Mouse (Mus musculus): ENCODE measurements around the gene Scoc. TPM values are rescaled to one million over a fixed set of nuclear protein-coding genes. Genes with fewer than 3 reads are reported as not detected.

Gene Scoc
- total RNA-seq, 1 experiment from 2014 or later = 22.6 TPM

DNA sequence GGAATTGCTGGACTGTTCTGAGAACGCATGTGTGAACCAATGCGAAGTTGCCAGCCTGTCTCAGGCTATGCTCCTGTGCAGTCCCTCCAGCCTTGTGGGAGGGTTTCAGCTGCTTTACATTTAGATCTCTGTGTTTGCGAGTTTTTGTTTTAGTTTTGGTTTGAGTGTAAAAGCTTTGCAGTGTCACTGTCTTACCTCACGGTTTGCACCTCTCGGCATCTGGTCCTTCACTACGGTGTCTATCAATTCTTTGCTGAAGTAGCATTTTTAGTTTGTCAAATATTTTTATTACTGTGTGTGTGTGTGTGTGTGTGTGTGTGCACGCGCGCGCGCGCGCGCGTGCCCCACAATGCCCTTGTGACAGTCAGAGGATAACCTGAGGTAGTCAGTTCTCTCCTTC lies 41.3 kb downstream of the Scoc start:
- no peak for ATAC-seq (replicated peaks; ENCODE audit: insufficient number of reproducible peaks, low FRiP score, low TSS enrichment, poor library complexity, severe bottlenecking)

DNA sequence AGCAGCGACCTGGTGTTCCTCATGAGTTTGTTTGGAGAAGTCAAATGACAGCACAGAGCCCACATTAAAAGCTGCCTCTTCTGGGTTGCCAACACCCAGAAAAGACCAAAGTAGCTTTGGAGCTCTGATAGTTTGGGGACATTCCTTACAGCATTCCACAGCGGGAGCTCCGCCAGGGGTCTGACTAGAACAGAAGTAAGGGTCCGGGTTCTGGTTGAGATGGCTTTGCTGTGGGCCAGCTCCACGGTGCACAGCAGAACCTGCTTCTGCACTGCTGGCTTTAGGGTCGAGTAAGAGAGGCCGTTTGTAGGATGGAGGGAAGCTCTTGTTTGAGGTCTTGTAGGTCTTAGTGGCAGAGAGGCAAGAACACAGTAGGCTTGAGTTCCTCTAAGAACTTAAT lies 49.7 kb downstream of the Scoc start:
- no peak for ATAC-seq (replicated peaks; ENCODE audit: insufficient number of reproducible peaks, low FRiP score, low TSS enrichment, poor library complexity, severe bottlenecking)

DNA sequence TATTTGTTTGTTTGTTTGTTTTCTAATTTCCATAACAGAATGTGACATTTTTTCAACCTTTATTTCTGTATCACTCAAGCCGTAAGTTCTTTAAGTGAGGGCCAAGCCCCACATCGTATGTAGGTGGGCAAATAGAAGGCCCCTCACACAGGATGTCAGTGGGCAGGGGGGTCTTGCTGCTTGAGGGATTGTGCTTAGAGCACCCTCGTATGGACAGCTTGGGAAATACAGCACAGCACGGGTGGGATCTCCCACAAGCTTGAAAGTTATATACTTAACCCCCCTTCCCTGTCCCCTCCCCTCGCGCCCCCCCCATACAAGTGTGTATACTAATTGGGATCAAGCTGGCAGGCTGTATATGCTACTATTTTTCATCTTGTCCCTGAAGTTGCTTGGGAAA lies 51.4 kb downstream of the Scoc start:
- ATAC-seq (replicated peaks; ENCODE audit: insufficient number of reproducible peaks, low FRiP score, low TSS enrichment, poor library complexity, severe bottlenecking) = no peak

DNA sequence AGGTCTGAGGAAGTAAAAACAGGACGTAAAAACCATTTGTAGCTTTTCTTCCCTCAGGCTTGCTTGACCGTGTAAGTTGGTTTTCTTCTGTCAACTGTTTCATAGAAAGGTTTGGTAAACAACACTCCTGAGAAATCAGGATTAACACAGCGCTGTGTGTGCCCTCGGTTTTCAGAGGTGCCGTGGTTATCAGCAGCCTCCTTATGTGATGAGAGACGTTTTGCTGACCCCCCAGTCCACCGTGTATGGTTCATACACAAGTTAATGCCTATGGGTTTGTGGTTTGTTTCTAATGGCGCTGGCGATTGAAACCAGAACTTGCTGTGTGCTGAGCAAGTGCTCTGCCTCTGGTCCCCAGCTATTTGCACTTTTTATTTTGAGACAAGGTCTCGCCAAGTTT lies 52.6 kb downstream of the Scoc start:
- no peak for ATAC-seq (replicated peaks; ENCODE audit: insufficient number of reproducible peaks, low FRiP score, low TSS enrichment, poor library complexity, severe bottlenecking)

DNA sequence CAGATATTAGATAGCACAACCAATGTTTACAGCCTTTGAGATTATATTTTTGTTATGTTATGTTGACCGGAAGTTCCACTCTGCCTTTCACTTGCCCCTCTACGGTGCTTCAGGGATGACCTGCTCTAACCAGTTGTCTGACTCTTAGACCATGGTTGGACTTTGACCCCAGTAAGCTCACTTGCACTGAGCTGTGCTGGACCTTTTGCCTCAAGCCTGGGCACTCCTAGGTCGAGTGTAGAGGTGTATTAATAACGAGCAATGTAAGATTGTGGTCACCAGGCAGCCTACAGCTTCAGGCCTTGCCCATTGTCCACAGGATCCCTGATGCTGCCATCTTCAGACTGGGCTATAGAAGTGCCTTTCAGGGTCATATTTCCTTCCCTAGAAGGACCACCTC lies 60.5 kb downstream of the Scoc start:
- ATAC-seq (replicated peaks; ENCODE audit: insufficient number of reproducible peaks, low FRiP score, low TSS enrichment, poor library complexity, severe bottlenecking) = no peak

DNA sequence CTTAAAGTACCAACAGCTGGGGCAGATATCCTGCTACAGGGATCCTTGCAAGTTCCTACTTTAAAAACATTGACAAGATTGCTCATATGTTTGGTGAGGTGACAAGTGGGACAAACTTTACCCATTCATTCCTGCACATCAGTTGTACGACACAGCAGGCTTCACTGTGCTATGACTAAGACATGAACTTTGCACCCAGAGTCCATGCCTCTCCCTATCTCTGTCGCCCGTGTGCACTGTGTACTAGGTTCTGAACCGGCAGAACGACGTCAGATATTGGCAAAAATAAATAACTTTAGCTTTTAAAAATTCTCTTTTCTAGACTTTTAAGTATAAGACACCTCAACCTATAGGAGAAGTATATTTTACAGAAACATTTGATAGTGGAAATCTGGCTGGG lies 61.5 kb downstream of the Scoc start:
- ATAC-seq (replicated peaks; ENCODE audit: insufficient number of reproducible peaks, low FRiP score, low TSS enrichment, poor library complexity, severe bottlenecking) = no peak

DNA sequence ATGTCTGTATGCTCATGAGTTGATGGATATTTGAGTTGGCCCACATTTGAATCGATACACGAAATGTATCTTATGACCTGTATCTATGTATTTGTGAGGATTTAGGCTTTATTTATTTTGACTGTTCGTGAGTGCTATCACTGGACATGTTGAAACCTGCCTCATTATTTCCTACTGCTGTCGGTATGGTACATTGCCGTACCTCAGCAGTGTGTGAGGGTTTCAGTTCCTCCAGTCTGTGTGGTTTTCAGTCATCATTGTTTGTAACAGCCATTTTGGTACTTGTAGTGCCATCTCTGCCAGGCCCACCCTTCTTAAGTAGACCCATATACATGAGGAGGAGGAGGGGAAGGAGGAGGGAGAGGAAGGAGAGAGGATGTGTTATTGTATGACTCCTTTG lies 63.9 kb downstream of the Scoc start:
- ATAC-seq (replicated peaks; ENCODE audit: insufficient number of reproducible peaks, low FRiP score, low TSS enrichment, poor library complexity, severe bottlenecking) = no peak

DNA sequence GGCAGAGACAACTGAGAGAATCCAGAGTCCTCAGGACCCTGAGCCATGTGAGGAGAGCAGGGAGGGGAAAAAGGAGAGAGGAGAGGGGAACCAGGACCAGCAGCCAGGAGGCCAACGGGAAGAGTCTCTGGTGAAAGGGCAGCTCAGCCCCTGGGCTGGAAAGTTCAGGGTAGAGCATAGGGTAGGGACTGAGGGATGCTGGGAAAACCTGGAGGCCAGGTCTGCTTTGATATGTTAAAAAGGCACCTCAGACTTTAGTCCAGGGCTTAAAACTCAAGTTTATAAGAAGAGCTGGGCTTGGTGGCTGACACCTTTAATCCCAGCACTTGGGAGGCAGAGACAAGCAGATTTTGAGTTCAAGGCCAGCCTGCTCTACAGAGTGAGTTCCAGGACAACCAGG lies 65.7 kb downstream of the Scoc start:
- ATAC-seq (replicated peaks; ENCODE audit: insufficient number of reproducible peaks, low FRiP score, low TSS enrichment, poor library complexity, severe bottlenecking) = no peak

DNA sequence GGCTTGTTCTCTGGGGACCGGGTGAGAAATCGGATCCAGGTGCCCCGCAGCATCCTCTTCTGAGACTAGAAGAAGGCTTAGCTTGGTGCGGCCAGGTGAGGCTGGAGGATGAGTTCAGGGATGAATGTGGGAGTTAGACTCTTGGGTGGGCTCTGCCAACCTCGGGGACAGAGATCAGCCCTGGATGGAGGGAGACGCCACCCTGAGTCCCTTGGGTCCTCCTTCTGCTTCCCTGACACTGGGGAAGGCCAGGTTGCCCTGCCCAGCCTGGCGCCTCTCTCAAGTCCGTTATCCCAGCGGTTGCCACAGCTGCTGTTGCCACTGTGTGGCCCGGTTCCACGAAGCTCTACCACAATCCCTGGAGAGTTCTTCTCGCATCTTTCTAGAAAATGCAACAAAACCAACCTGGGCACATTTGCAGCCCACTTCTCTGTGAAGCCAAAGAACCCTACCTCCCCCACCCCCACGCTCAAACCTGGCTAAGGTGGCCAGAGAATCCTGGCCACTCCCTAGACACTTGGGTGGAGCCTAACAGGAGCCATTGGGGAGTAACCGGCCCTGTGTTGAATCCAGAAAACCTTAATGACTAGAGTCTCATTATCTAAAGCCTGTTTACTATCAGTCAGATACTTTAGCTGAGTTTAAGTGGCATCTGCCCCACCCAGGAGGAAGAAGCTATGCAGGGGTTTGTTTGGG lies 68.0 kb downstream of the Scoc start:
- no peak for ATAC-seq (replicated peaks; ENCODE audit: insufficient number of reproducible peaks, low FRiP score, low TSS enrichment, poor library complexity, severe bottlenecking)

DNA sequence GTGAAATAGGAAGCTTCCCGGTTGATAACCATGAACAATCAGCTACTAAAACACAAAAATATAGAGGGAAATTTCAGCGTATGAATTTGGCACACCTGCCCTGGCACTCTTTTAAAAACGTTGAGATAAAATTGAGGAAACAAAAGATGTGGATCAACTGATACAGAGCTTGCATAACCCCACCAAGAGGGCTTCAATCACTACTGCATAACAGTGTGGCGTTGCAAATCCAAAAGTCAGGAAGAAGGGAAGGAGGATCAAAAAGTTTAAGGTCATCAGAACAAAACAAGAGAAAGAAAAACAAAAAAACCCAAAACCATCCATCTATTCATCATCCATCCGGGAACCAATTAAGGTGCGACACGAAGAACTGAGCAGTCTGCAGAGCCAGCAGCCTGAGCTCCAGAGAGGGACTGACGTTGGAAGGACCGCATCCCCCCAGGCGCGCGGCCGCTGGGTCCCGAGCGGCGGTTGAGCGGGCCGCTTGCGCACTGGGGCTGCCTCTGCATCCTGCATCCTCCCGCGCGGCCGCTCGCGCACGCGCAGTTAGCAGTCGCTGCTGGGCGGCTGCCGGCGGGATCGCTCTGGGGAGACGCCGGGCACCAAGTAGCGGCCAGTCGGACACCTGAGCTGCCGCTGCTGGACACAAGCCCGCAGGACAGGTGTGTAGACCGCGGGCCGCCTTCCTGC lies 68.7 kb downstream of the Scoc start, which contains the start of gene Clgn:
Gene Clgn (plus strand): TSS at position 552 of the 690 bp plus-strand sequence.
- ATAC-seq (replicated peaks; ENCODE audit: insufficient number of reproducible peaks, low FRiP score, low TSS enrichment, poor library complexity, severe bottlenecking) = no peak

DNA sequence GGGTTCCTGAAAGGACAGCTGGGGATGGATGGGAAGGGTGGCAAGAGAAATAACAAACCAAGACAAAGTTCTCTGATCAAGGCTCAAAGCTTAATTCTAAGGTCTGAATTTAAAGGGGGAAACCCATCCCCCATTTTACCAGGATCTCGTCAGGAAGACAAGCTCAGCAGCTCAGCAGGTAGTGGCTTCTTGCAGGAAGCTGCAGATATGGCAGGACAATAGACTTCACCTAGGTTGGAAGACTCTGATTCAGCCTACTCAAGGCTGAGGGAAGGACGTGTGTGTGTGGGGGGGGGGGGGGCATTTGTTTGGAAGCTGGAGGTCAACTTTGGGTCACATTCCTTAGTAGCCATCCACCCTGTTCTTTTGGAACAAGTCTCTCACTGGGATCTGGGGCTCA lies 75.3 kb downstream of the Scoc start:
- no peak for ATAC-seq (replicated peaks; ENCODE audit: insufficient number of reproducible peaks, low FRiP score, low TSS enrichment, poor library complexity, severe bottlenecking)

DNA sequence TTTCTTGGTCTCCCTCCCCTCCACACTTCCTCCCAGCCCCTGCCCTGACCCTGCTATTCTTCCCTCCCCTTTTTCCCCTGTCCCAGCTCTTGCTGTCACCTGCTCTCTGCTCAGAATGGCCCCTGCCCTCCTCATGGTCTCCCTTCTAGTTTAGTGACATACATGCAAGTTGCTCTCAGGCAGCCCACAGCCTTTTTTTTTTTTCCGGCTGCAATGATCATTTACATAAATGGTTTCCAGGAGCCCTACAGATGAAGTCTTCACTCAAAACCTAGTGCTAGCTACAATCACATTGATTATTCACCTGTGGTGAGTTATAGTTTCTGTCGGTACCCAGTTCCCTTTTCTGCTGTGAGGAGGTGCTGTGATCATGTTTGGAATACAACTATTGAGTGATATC lies 77.2 kb downstream of the Scoc start:
- no peak for ATAC-seq (replicated peaks; ENCODE audit: insufficient number of reproducible peaks, low FRiP score, low TSS enrichment, poor library complexity, severe bottlenecking)

DNA sequence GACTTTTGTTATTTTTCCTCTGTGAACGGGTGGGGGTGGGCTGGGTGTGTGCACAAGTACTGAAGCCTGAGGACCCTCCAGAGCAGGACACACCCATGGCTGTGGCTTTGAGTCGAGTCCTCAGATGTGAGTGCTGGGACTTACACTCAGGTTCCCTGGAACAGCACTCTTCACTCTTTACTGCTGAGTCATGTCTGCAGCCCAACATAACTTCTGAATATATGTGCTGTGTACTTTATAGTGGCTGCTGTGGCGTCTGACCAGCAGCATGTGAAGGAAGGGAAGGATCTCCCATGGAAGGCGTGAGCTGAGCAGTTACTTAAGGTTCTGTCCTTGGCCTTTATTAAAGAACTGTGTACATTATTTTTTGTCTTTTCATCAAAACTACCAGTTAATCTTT lies 78.0 kb downstream of the Scoc start:
- no peak for ATAC-seq (replicated peaks; ENCODE audit: insufficient number of reproducible peaks, low FRiP score, low TSS enrichment, poor library complexity, severe bottlenecking)

Other genes with a start within 250 kb of the Scoc start
- 1.7 TPM in 1 of 3 replicates, not detected in the others for gene Ucp1, start 168.0 kb downstream of the Scoc start, total RNA-seq (2017)
- gene Elmod2, start 125.9 kb downstream of the Scoc start, total RNA-seq (2017) = 23.5 to 34.4 TPM (median 29.3 TPM) in 3 replicates
- not detected in 3 replicates for gene Mgat4d, start 109.9 kb downstream of the Scoc start, total RNA-seq (2017)
- 0.29 TPM in 1 of 3 replicates, not detected in the others for gene Clgn, start 68.5 kb downstream of the Scoc start, total RNA-seq (2017)
- gene Olfr370, start 77.4 kb upstream of the Scoc start, total RNA-seq (2017) = not detected in 3 replicates
- 152 to 196 TPM (median 178 TPM) in 3 replicates for gene Ndufb7, start 108.3 kb upstream of the Scoc start, total RNA-seq (2017)
- 59.7 to 123 TPM (median 61.4 TPM) in 3 replicates for gene Tecr, start 149.6 kb upstream of the Scoc start, total RNA-seq (2017)
- 35.2 to 112 TPM (median 38.5 TPM) in 3 replicates for gene Dnajb1, start 149.8 kb upstream of the Scoc start, total RNA-seq (2017)
- 9.5 to 21.9 TPM (median 10.0 TPM) in 3 replicates for gene Gipc1, start 194.3 kb upstream of the Scoc start, total RNA-seq (2017)
- 3.8 to 7.5 TPM (median 5.5 TPM) in 3 replicates for gene Ptger1, start 208.3 kb upstream of the Scoc start, total RNA-seq (2017)
- gene Pkn1, start 240.8 kb upstream of the Scoc start, total RNA-seq (2017) = 159 to 217 TPM (median 178 TPM) in 3 replicates